Mouse (Mus musculus) brain, adult 10 weeks (tissue): ENCODE data around the gene Paxx. TPM values are rescaled to one million over a fixed set of nuclear protein-coding genes. Genes with fewer than 3 reads are reported as not detected.

Experiments
- polyA plus RNA-seq: library from polyadenylated mRNA; stranded (reverse); fragments of 350-450 nt; fragmentation: Illumina TruSeq; extraction: RNeasy Lipid Tissue Mini Kit (QIAGEN cat#74804); gene quantifications from one replicate; pipeline ENCODE4 v1.2.3, GENCODE M21; 2015; ENCODE audit warnings: low read depth, low replicate concordance

Paxx gene
- polyA plus RNA-seq: 96.2 TPM

DNA sequence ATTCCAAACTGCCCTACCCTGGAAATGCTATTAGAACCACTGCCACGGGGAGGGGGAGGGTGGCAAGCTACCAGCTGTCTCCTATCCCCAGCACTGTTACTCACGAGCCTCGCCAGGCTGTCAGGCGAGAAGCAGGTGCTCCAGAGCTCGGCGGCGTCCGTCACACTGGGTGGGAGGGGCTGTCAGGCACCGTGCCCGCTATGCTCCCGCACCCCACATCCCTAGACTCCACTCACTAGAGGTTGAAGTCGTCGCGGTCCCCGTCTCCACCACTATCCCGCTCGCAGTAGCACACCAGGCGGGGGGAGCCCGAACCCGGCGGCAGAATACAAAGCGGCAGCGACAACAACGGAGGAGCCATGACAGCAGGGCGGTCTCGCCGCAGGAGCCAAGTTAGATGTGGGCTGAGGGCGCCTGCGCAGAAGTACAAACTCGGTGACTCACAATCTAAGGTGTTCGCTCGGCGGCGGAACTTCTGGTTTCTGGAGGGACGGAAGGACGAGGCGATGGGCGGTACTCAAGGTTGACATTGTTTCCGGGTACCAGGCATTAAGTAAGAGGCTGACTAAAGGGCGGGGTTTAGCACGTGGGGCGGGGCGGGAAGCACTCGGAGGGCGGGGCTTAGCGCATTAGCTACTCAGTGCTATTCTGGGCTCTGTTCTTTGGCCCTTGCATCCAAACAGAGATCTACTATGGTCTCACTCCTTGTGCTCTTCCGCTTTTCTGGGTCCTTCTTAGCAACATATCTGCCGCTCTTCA is at the start of gene Paxx:
Gene Paxx (minus strand): TSS at position 544 of the 759 bp plus-strand sequence.

DNA sequence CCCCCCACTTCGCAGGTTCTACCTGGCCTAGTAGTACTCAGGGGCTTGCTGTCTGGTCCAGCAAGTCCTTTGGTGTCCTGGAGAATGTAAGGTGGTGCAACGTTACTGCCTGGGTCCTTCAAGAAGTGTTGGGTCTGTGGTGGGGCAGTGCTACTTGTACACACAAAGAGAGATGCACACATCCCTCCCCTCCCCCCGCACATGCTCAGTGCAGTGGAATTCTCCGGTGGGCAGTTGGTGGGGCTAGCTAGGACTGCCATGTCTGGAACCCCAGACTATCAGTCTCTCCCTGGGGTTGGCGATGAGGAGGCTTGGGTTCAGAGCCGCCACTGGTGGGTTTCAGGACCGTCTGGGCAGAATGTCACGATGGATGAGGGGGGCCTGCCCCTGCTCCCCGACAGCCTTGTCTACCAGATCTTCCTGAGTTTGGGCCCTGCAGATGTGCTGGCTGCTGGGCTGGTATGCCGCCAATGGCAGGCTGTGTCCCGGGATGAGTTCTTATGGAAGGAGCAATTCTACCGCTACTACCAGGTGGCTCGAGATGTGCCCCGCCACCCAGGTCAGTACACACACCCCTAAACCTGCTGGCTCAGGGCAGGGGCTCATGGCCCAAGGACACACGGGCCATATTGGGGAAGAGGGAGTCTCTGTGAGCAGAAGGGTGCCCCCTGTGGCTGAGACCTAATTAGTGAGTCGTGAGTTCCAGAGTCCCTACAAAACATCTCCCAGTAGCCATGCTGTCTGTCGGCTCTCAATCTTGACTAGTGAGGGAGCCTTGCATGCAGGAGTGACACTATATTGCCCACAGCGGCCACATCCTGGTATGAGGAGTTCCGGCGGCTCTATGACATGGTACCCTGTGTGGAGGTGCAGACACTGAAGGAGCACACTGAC is 40.9 kb upstream of the Paxx start, which contains the start of gene C8g:
Gene C8g (minus strand): TSS at position 127 of the 894 bp plus-strand sequence.

DNA sequence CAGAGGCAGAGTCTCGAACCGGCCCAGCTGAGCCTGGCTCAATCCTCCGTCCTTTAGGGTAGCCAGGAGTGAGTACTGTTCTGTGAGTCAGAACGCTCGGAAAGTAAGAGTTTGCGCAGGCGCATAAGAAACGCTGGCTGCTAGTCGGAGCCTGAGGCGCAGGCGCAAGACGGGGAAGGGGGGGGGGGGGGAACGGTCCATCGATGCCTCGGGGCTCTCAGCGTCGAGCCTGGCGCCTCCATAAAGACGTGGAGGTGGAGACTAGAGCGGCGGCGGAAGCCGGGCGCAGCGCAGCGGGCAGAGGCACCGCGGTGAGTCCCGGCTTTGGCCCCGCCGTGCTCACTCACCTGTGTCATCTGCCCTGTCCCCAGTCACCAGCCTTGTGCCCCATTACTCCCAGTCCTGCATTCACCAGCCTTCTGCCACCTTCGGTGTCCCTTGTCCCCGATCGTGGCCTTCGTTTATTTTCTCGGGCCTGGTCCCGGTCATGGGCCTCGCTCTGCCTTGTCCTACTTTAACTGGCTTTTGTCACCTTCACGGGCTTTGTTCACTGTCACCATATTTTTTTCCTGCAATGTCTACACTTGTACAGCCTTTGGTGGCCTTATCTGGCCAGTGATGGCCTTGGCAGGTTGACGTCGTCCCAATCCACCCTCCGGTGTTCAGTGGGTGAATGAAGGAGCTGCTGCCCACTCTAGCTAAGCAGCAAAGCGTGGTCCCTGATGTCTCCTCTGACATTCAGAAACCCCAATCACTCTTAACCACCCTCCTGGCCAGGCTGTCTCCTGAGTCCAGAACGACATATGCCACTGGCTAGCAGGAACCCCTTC is 39.9 kb upstream of the Paxx start, which contains the start of gene Fbxw5:
Gene Fbxw5 (plus strand): TSS at position 175 of the 830 bp plus-strand sequence.

DNA sequence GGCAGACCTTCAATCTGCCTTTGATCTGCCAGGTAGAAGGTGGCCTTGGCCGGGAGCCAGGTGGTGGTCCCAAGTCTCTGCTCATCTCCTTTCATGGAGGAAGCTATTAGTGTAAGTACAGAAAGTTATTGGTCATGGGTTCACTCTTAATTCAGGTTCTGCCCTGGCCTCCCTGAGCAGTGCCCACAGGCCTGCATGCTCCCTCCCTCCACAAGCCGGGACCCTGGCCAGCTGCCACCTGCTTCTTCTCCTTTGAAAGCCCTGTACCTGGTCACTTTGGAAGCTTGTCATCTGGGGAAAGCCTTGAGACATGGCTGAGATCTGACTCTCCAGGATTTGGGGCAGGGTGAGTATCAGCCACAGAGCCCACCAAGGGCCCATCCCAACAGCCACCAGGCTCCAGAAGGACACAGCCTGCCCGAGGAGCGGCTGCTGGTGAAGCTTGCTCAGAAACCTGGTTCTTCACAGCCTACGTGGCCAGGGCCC is 32.6 kb upstream of the Paxx start, which contains the start of gene Lcn12:
Gene Lcn12 (minus strand): TSS at position 436 of the 486 bp plus-strand sequence.

DNA sequence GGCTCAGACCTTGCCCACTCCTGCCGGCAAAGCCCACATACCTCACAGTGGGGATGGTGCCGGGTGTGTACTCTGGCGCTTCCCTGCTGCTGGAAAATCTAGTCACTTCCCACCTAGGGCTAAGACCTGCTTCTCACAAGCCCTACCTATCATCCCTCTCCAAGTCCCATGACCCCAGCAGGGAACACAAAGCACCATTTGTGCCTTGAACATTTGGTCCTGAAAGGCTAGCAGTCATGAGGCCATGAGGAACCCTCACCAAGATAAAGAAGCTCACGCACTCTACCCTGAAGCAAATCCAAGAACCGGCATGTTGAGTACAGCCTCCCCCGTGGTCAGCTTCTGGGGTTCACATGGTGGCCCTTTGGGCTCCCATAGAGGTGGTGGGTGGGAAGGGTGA is 9.1 kb upstream of the Paxx start, which contains the start of gene Ptgds:
Gene Ptgds (minus strand): TSS at position 78 of the 400 bp plus-strand sequence.

DNA sequence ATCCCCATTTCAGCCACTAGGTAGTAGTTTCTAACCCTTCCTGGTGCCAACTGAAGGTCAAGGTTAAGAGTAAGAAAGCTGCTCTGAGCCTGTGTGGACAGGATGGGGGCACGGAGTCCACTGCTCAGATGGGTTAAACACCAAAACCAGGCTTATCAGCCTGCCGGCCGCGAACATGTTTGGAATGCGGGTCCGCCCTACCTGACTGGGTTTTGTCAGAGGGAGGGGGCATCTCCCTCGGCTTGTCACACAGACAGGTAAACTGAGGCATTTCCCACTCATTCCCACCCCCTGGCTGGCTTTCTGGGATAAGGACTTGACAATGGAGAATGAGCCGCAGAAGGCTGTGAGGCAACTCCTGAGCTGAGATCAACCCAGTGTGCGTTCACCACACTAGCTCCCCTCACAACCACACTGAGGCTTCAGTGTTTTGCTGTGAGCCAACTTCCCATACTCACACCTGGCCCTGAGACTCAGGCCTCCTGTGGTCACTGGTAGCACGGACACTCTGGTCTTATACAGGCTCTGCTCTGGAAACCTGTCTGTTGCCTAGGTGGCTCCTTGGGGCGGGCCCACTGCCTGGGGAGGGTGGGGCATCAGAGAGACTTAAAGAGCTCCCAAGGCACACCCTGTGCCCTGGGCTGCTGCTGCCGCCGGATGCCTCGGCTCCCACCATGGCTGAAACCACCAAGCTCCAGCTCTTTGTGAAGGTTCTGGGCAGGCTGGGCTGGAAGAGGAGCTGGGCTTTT is 4.5 kb downstream of the Paxx start, which contains the start of gene Clic3:
Gene Clic3 (plus strand): TSS at position 634 of the 749 bp plus-strand sequence.

DNA sequence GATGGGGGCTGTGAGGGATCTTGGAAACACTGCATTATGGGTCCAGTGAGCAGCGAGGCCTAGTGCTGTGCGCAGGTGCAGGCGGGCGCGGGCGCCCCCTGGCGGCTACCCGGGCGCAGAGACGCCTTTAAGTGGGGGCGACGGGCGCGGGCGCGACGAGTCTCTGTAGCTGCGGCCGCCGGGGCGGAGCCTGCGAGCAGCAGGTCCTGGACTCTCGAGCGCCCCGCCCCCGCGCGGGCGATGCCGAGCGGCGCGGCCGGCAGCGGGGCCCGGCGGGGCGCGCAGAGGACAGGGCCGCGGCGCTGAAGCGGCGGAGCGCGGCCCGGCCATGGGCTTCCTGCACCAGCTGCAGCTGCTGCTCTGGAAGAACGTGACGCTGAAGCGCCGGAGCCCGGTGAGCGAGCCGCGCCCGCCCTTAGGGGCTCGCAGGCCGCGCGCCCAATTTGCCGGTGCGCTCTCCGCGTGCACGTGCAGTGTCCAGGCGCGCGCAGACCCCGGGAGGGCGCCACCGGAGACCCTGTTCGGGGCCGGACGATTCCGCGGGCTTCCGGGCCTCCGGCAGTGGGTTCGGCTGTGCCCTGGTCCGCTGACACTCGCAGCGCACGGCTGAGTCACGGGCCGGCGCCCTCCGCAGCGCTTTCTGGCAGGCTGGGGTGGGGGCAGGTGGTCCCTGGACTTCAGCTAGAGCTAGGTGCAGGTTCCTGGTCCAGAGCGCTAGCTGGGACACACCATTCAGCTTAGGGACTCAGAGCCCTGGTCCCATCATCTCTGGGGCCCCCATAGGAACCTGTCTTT is 32.3 kb downstream of the Paxx start, which contains the start of gene Abca2:
Gene Abca2 (plus strand): TSS at position 262 of the 795 bp plus-strand sequence.

DNA sequence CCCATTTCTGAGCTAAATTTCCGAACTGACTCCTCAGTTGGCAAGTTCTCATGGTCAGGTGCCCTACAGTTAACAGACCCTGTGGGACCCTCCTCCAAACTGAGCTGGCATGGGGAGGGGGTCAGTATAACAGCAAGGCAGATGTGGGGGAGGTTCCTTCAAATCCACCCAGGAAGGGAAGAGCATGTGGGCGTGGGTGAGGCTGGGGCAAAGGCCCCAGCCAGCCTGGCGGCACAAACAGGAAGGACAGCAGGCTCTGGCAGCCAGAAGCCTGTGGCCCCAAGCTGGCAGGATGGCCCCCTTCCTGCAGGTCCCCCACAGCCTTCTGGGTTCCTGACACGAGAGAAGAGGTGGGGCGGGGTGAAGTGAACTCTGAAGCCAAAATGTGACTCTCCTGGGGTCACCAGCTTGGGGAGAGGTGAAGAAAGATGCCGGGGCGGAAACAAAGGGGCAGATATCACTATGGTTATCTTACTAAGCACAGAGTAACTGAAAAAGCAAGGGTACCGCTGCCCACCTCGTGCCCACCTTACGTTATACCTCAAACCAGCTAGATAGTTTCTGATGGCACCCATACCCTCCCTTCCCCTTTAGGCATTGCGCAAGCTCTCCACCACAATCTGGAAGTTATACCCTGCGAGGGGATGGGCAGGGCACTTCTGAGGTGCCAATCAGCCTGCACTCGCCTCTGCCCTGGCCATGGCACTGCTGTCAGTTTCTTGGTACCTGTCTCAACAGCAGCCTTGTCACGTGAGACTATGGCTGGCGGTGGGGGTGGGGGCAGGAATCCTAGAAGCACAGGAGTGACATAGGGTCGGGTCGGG is 38.1 kb downstream of the Paxx start, which contains the start of gene Fut7:
Gene Fut7 (plus strand): TSS at position 681 of the 824 bp plus-strand sequence.

Other genes starting within 250 kb of the Paxx start
- 47.7 TPM for gene Nelfb, start 249.6 kb downstream of the Paxx start, polyA plus RNA-seq
- not detected for gene Stpg3, start 246.5 kb downstream of the Paxx start, polyA plus RNA-seq
- gene Fam166a, start 242.3 kb downstream of the Paxx start, polyA plus RNA-seq: not detected
- gene Tubb4b, start 236.4 kb downstream of the Paxx start, polyA plus RNA-seq: 563 TPM
- gene Slc34a3, start 226.7 kb downstream of the Paxx start, polyA plus RNA-seq: not detected
- gene Rnf224, start 224.3 kb downstream of the Paxx start, polyA plus RNA-seq: not detected
- gene Rnf208, start 218.8 kb downstream of the Paxx start, polyA plus RNA-seq: 180 TPM
- not detected for gene Cysrt1, start 218.6 kb downstream of the Paxx start, polyA plus RNA-seq
- 6.7 TPM for gene AL732309.1, start 214.2 kb downstream of the Paxx start, polyA plus RNA-seq
- 19.6 TPM for gene Tmem203, start 205.7 kb downstream of the Paxx start, polyA plus RNA-seq
- 23.4 TPM for gene Tprn, start 198.5 kb downstream of the Paxx start, polyA plus RNA-seq
- gene Ssna1, start 188.7 kb downstream of the Paxx start, polyA plus RNA-seq: 92.1 TPM
- 89.9 TPM for gene Anapc2, start 188.6 kb downstream of the Paxx start, polyA plus RNA-seq
- gene Tmem210, start 172.9 kb downstream of the Paxx start, polyA plus RNA-seq: not detected
- not detected for gene Lrrc26, start 171.2 kb downstream of the Paxx start, polyA plus RNA-seq
- 267 TPM for gene Grin1, start 141.9 kb downstream of the Paxx start, polyA plus RNA-seq
- 51.8 TPM for gene Man1b1, start 128.8 kb downstream of the Paxx start, polyA plus RNA-seq
- 38.1 TPM for gene Dpp7, start 104.7 kb downstream of the Paxx start, polyA plus RNA-seq
- 27.2 TPM for gene Uap1l1, start 95.4 kb downstream of the Paxx start, polyA plus RNA-seq
- 2.5 TPM for gene Sapcd2, start 88.8 kb downstream of the Paxx start, polyA plus RNA-seq
- 11.2 TPM for gene Entpd2, start 65.2 kb downstream of the Paxx start, polyA plus RNA-seq
- gene Npdc1, start 61.7 kb downstream of the Paxx start, polyA plus RNA-seq: 274 TPM
- 1.1 TPM for gene Fut7, start 37.8 kb downstream of the Paxx start, polyA plus RNA-seq
- 105 TPM for gene Abca2, start 32.4 kb downstream of the Paxx start, polyA plus RNA-seq
- not detected for gene Clic3, start 4.3 kb downstream of the Paxx start, polyA plus RNA-seq
- gene Ptgds, start 9.0 kb upstream of the Paxx start, polyA plus RNA-seq: 2,295 TPM
- not detected for gene Lcn12, start 32.8 kb upstream of the Paxx start, polyA plus RNA-seq
- 96.2 TPM for gene Fbxw5, start 39.7 kb upstream of the Paxx start, polyA plus RNA-seq
- gene C8g, start 40.6 kb upstream of the Paxx start, polyA plus RNA-seq: 1.9 TPM
- gene Traf2, start 85.8 kb upstream of the Paxx start, polyA plus RNA-seq: 10.6 TPM
- 365 TPM for gene Edf1, start 96.8 kb upstream of the Paxx start, polyA plus RNA-seq
- gene Mamdc4, start 113.8 kb upstream of the Paxx start, polyA plus RNA-seq: 0.95 TPM
- 94.8 TPM for gene Phpt1, start 114.1 kb upstream of the Paxx start, polyA plus RNA-seq
- gene Ajm1, start 120.7 kb upstream of the Paxx start, polyA plus RNA-seq: 44.4 TPM
- gene Rabl6, start 147.4 kb upstream of the Paxx start, polyA plus RNA-seq: 145 TPM
- not detected for gene Ccdc183, start 156.6 kb upstream of the Paxx start, polyA plus RNA-seq
- 54.0 TPM for gene Tmem141, start 160.9 kb upstream of the Paxx start, polyA plus RNA-seq
- 0.79 TPM for gene Fcna, start 166.9 kb upstream of the Paxx start, polyA plus RNA-seq
- gene Lcn8, start 192.0 kb upstream of the Paxx start, polyA plus RNA-seq: not detected
- not detected for gene Lcn5, start 196.9 kb upstream of the Paxx start, polyA plus RNA-seq
- not detected for gene Lcn6, start 215.7 kb upstream of the Paxx start, polyA plus RNA-seq
- not detected for gene Lcn10, start 221.6 kb upstream of the Paxx start, polyA plus RNA-seq
- not detected for gene Obp2a, start 238.9 kb upstream of the Paxx start, polyA plus RNA-seq
- 81.8 TPM for gene Bmyc, start 245.6 kb upstream of the Paxx start, polyA plus RNA-seq